Mouse (Mus musculus) liver, embryonic 14.5 days (tissue): ENCODE results near the gene Klk11.

ENCODE experiments used
- CTCF ChIP-seq: IDR thresholded peaks from 2 replicates; pipeline ENCODE4 v1.5.1; 2016; ENCODE audit warnings: antibody characterized with exemption, low read depth, control low read depth
- EP300 ChIP-seq: IDR thresholded peaks from 2 replicates; pipeline ENCODE4 v1.6.1; 2016; ENCODE audit warnings: antibody characterized with exemption, low read depth

DNA sequence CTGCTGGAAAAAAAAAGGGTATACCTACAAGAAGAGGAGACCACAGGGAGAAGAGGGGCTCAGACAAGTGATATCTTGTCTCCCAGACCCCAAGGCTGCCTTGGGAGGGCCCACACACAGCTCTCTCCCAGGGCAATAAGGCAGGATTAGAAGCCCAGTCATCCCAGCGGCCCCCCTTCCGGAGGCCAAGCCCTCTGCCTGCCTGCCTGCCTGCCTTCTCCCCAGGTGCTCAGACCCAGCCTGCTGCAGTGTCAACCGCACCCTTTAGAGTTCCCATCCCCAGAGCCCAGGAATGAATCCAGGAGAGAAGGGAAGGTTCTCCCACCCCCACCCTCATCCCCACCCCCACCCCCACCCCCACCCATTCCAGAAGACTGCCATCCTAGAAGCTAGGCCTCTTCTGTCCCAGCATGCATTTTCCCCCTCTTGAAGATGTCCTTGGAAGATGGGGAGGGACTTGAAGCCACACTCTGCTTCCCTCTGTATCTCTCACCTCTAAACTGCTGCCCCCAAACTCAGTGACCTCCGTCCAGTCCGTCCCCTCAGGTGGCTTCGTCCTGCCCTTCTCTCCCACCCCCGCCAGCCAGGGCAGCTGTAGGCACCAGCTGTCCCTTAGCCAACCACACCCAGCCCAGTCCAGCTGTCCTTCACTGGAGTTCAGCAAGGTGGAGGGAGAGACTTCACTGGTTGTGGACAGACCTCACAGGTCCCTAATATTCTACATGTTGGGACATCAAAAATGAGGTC, 1.1 kb downstream of the Klk11 start:
- TF ChIP-seq CTCF: no peak
- TF ChIP-seq EP300: no peak
